Mouse (Mus musculus) embryo, embryonic 10 days (tissue): ENCODE results near the gene Cirbp.
"Not testable (repeated sequence)": the region's sequence is repeated elsewhere in the genome, so short reads cannot be mapped to it uniquely, and the experiment has no call there.

Experiments
- DNase-seq: peaks from one replicate; pipeline ENCODE4 v3.0.0-alpha.2; 2015; ENCODE audit warnings: low spot score

Gene Cirbp

GRCm38 (mm10) chr10:80179068-80180051, 13.6 kb downstream of the Cirbp start, which contains the start of gene Efna2:
TSS of gene Efna2 (plus strand) at chr10:80179482.
- DNase-seq = peak; percentile 54

- DNase-seq = no peak
These were observed 14.5 kb downstream of the Cirbp start for GRCm38 (mm10) chr10:80180288-80180687.

- no peak for DNase-seq
These were observed 15.0 kb downstream of the Cirbp start for GRCm38 (mm10) chr10:80180823-80181222.

- DNase-seq = no peak
These were observed 16.8 kb downstream of the Cirbp start for GRCm38 (mm10) chr10:80182547-80182946.

- no peak for DNase-seq
These were observed 20.9 kb downstream of the Cirbp start for GRCm38 (mm10) chr10:80186649-80187048.

GRCm38 (mm10) chr10:80187739-80188138, 22.0 kb downstream of the Cirbp start:
- DNase-seq = no peak

GRCm38 (mm10) chr10:80188453-80189024, 22.8 kb downstream of the Cirbp start:
- DNase-seq = no peak

GRCm38 (mm10) chr10:80189999-80190398, 24.2 kb downstream of the Cirbp start:
- DNase-seq = peak; percentile 66

- peak; percentile 75 for DNase-seq
These were observed 24.8 kb downstream of the Cirbp start for GRCm38 (mm10) chr10:80190491-80191051.

GRCm38 (mm10) chr10:80193976-80194375, 28.2 kb downstream of the Cirbp start:
- no peak for DNase-seq

- no peak for DNase-seq
These were observed 28.7 kb downstream of the Cirbp start for GRCm38 (mm10) chr10:80194441-80194840.

GRCm38 (mm10) chr10:80196167-80196566, 30.4 kb downstream of the Cirbp start:
- DNase-seq = no peak

GRCm38 (mm10) chr10:80196778-80197581, 31.2 kb downstream of the Cirbp start:
- DNase-seq = no peak

- peak; percentile 93 for DNase-seq
These were observed 33.7 kb downstream of the Cirbp start for GRCm38 (mm10) chr10:80199440-80200008.

- no peak for DNase-seq
These were observed 34.7 kb downstream of the Cirbp start for GRCm38 (mm10) chr10:80200485-80200884.

- no peak for DNase-seq
These were observed 38.3 kb downstream of the Cirbp start for GRCm38 (mm10) chr10:80204055-80204454.

GRCm38 (mm10) chr10:80207201-80207600, 41.4 kb downstream of the Cirbp start:
- DNase-seq = no peak

- DNase-seq = no peak
These were observed 41.9 kb downstream of the Cirbp start for GRCm38 (mm10) chr10:80207676-80208075.

- DNase-seq = no peak
These were observed 42.5 kb downstream of the Cirbp start for GRCm38 (mm10) chr10:80208248-80208647.

- peak; percentile 59 for DNase-seq
These were observed 43.1 kb downstream of the Cirbp start for GRCm38 (mm10) chr10:80208841-80209371.

GRCm38 (mm10) chr10:80211547-80212103, 45.8 kb downstream of the Cirbp start:
- not testable (repeated sequence) for DNase-seq
